Mouse (Mus musculus): Measurements from ENCODE around the gene Nfatc4.

GRCm38 (mm10) chr14:55863773-55864172 is 40.8 kb downstream of the Nfatc4 start:
- TF ChIP-seq CTCF (IDR thresholded peaks at IDR 0.05; ENCODE audit: control insufficient read depth, insufficient read depth, insufficient replicate concordance, low read depth, low read length) (peak; percentile 97), POLR2A (IDR thresholded peaks at IDR 0.05; ENCODE audit: control insufficient read depth, low read depth, low read length) (no peak)
